Mouse (Mus musculus) midbrain, embryonic 14.5 days (tissue): ENCODE results near the gene Cyp1a2. TPM values are rescaled to one million over a fixed set of nuclear protein-coding genes. Genes with fewer than 3 reads are reported as not detected.

Experiments used
- ATAC-seq: fragments of 200-750 bp; cut with Nextera tagmentation; 2 replicates; pipeline ENCODE4 v1.8.0; 2017; ENCODE audit warnings: moderate number of reproducible peaks, moderate library complexity; ENCODE audit not compliant: low FRiP score, low TSS enrichment
- DNase-seq: peaks from one replicate; pipeline ENCODE4 v3.0.0-alpha.2; 2015
- H3K27ac ChIP-seq: fragments of 300-500 bp; sonication (generic); replicated peaks from 2 replicates; pipeline ENCODE4 v1.5.1; 2014; ENCODE audit warnings: mild to moderate bottlenecking, low read depth, low read length, moderate library complexity
- H3K27me3 ChIP-seq: fragments of 300-500 bp; sonication (generic); 2 replicates; pipeline ENCODE4 v1.6.1; 2014; ENCODE audit warnings: low read length, control low read depth, mixed read lengths; ENCODE audit not compliant: control insufficient read depth, insufficient read depth
- H3K36me3 ChIP-seq: fragments of 300-500 bp; sonication (generic); 2 replicates; pipeline ENCODE4 v1.6.1; 2014; ENCODE audit warnings: low read length, control low read depth; ENCODE audit not compliant: control insufficient read depth, insufficient read depth
- H3K4me1 ChIP-seq: fragments of 300-500 bp; sonication (generic); 2 replicates; pipeline ENCODE4 v1.6.1; 2014; ENCODE audit warnings: mild to moderate bottlenecking, antibody characterized with exemption, low read length, control low read depth; ENCODE audit not compliant: control insufficient read depth, insufficient read depth
- H3K4me2 ChIP-seq: fragments of 300-500 bp; sonication (generic); 2 replicates; pipeline ENCODE4 v1.6.1; 2014; ENCODE audit warnings: mild to moderate bottlenecking, low read length, moderate library complexity
- H3K4me3 ChIP-seq: fragments of 300-500 bp; sonication (generic); replicated peaks from 2 replicates; pipeline ENCODE4 v1.5.1; 2014; ENCODE audit warnings: low read depth, low read length
- H3K9ac ChIP-seq: fragments of 300-500 bp; sonication (generic); replicated peaks from 2 replicates; pipeline ENCODE4 v1.6.1; 2014; ENCODE audit warnings: mild to moderate bottlenecking, low read length, moderate library complexity
- H3K9me3 ChIP-seq: fragments of 300-500 bp; sonication (generic); 2 replicates; pipeline ENCODE4 v1.6.1; 2016; ENCODE audit warnings: low read length, control low read depth, mixed read lengths; ENCODE audit not compliant: control insufficient read depth
- WGBS: fragments of 180-500 bp; shearing (Covaris S2); extraction: QIAGEN DNeasy Blood & Tissue Kit; methylation state at CpG from one replicate; pipeline ENCODE4 v1.1.7; 2014; 5-methylcytosine and 5-hydroxymethylcytosine counted together
- polyA plus RNA-seq: library from polyadenylated mRNA; unstranded; fragments of >200 nt; fragmentation: Nextera tagmentation; extraction: Ambion mirVana; gene quantifications from 2 replicates; pipeline ENCODE4 v1.2.1, GENCODE M21; 2014

The Cyp1a2 gene
- polyA plus RNA-seq, 1 experiment from 2014 or later = not detected

DNA sequence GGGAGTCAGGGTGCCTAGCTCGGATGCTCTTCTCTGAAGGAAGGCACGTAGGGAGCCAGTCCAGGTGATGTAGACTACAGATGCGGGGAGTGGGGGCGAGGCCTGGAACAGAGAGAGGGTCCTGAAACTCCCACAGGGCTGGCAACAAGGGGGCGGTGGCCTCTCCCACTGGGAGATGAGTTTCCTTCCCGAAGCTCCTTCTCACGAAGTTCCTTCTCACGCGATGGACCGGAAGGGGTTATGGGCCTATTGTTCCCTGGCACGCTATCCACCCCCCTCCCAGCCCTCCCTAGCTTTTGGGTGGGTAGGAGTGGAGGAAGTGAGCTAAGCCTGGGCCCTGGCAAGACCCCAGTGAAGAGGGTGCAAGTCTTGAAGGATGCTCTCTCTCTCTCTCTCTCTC, 15.7 kb downstream of the Cyp1a2 start:
- H3K36me3 ChIP-seq = no peaks in the 10 kb centered on the region
- H3K27ac ChIP-seq = no peak overlapping the region
- no peak overlapping the region for H3K4me2 ChIP-seq
- H3K27me3 ChIP-seq = no peaks in the 10 kb centered on the region
- H3K9ac ChIP-seq = no peak overlapping the region
- H3K4me3 ChIP-seq = no peak overlapping the region
- H3K4me1 ChIP-seq = no peaks in the 10 kb centered on the region
- no peak for DNase-seq
- no peak for ATAC-seq
- WGBS = 55% methylated on average over 11 of the region's 11 CpGs
- H3K9me3 ChIP-seq = no peaks in the 10 kb centered on the region

DNA sequence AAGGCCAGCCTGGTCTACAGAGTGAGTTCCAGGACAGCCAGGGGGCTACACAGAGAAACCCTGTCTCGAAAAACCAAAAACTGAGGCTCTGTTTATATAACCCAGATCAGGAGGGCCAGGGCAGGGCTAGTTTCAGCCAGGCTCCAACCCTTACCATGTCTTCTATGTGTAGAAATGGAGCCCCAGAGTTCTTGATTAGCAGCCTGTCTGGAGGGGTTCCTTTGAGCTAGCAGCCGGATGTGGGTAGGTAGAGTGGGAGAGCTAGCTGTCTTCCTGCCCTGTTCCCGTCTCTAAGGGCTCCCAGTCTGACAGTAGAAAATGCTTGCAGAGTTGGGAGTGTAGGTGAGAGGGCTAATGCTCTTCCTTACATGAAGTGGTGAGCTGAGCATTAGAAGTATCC, 16.4 kb downstream of the Cyp1a2 start:
- Histone ChIP-seq H3K36me3 (no peaks in the 10 kb centered on the region), H3K9me3 (no peaks in the 10 kb centered on the region), H3K27me3 (no peaks in the 10 kb centered on the region), H3K4me1 (no peaks in the 10 kb centered on the region), H3K4me3 (no peak overlapping the region), H3K27ac (no peak overlapping the region), H3K4me2 (no peak overlapping the region), H3K9ac (no peak overlapping the region)
- no peak for ATAC-seq
- no peak for DNase-seq
- WGBS = 76% methylated on average over 3 of the region's 3 CpGs

DNA sequence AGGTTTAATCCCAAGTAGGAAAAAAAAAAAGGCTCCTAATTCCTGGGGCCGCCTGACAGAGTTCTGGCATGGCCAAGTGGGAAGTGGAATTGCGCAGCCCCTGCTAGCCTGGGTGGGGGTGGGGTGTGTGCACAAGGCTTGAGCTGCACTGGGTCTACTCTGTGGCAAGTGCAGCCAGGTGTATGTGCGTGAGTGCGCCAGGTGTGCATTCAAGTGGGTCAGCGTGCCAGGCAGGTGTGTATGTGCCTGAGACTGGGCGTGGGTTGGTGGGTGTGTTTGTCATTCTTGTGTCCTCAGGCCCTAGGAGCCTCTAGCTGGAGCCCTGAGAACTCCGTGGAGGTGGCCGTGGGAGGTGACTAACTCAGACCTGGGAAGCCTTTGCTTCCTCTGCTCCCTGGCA, 17.0 kb downstream of the Cyp1a2 start:
- H3K36me3 ChIP-seq = no peaks in the 10 kb centered on the region
- no peaks in the 10 kb centered on the region for H3K9me3 ChIP-seq
- H3K4me2 ChIP-seq = no peak overlapping the region
- H3K4me3 ChIP-seq = no peak overlapping the region
- H3K27me3 ChIP-seq = no peaks in the 10 kb centered on the region
- ATAC-seq (no peak), DNase-seq (no peak)
- no peaks in the 10 kb centered on the region for H3K4me1 ChIP-seq
- WGBS = 85% methylated on average over 8 of the region's 8 CpGs
- no peak overlapping the region for H3K9ac ChIP-seq
- no peak overlapping the region for H3K27ac ChIP-seq

DNA sequence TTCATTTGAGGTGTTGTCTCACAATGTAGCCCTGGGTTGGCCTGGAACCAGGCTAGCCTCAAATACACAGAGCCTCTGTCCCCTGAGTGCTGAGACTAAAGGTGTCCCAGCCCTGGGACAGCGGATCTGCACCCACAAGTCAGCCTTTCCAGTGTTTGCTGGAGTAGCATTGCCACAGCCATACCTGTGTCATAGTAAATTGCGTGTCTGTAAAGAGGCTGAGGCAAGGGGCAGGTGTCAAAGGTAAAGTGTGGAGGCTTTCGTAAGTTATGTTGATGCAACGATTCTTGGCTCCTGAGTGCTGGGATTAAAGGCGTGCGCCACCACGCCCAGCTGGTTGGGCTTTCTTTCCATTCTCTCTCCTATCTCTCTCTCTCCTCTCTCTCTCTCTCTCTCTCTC, 18.9 kb downstream of the Cyp1a2 start:
- H3K4me2 ChIP-seq = no peak overlapping the region

DNA sequence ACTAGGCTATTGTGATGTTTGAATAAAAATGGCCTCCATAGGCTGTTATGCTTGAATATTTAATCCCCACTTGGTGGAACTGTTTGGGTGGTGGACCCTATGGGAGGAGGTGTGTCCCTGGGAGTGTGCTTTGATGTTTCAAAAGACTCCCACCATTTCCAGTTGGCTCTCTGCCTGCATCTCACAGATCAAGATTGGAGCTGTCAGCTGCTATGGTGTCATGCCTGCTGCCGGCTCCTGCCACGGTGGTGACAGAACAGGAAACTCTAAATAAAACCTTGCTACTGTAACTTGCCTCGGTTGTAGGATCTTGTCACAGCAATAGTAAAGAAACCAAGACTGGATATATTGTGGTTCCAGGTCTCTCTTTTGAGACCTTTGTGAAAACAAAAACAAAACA, 22.0 kb downstream of the Cyp1a2 start:
- 83% methylated on average over 3 of the region's 3 CpGs for WGBS
- H3K36me3 ChIP-seq = no peaks in the 10 kb centered on the region
- DNase-seq (no peak), ATAC-seq (no peak)
- H3K4me1 ChIP-seq = no peaks in the 10 kb centered on the region
- H3K27ac ChIP-seq = no peak overlapping the region
- H3K27me3 ChIP-seq = no peaks in the 10 kb centered on the region
- H3K4me2 ChIP-seq = no peak overlapping the region
- no peak overlapping the region for H3K9ac ChIP-seq
- no peak overlapping the region for H3K4me3 ChIP-seq
- no peaks in the 10 kb centered on the region for H3K9me3 ChIP-seq

More for the DNA sequence above, 18.9 kb downstream of the Cyp1a2 start:
- Histone ChIP-seq H3K4me1 (no peaks in the 10 kb centered on the region), H3K27ac (no peak overlapping the region), H3K36me3 (no peaks in the 10 kb centered on the region), H3K9me3 (no peaks in the 10 kb centered on the region), H3K27me3 (no peaks in the 10 kb centered on the region), H3K9ac (no peak overlapping the region), H3K4me3 (no peak overlapping the region)
- DNase-seq = no peak
- WGBS = 65% methylated on average over 7 of the region's 7 CpGs
- ATAC-seq = no peak

DNA sequence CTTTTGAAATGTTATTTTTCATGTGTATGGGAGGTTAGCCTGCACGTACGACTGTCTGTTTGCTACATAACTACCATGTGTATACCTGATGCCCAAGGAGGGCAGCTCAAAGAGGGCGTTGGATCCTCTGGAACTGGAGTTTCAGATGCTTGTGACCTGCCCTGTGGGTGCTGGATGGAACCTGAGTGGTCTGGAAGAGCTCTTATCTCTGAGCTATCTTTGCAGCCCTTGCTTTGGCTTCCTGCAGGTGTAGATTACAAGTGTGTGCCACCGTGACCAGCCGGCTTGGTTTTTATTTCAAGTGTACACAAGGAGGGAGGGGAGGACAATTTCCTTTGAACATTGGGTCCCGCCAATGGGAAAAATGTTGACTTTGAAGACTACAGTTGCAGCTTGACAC, 23.0 kb downstream of the Cyp1a2 start:
- no peak overlapping the region for H3K27ac ChIP-seq
- H3K4me3 ChIP-seq = no peak overlapping the region
- H3K4me2 ChIP-seq = no peak overlapping the region
- H3K4me1 ChIP-seq = no peaks in the 10 kb centered on the region
- H3K27me3 ChIP-seq = no peaks in the 10 kb centered on the region
- no peak overlapping the region for H3K9ac ChIP-seq
- no peak for DNase-seq
- 87% methylated on average over 6 of the region's 6 CpGs for WGBS
- H3K36me3 ChIP-seq = no peaks in the 10 kb centered on the region
- no peak for ATAC-seq
- H3K9me3 ChIP-seq = no peaks in the 10 kb centered on the region

DNA sequence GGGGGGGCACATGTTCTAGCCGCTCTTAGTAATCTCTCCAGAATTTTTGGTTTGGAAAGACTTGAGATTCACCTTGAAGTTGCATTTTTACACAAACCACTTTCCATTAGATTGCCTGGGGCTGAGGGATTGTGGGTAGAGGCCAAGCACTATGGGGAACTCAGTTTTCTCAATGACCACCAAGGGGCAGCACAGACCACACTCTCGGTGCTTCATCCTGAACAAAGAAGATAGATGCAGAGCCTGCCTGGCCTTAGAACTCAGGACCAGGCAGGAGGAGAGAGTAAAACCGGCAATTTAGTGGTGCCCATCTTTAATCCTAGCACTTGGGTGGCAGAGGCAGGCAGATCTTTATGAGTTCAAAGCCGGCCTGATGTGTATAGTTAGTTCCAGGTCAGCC, 23.7 kb downstream of the Cyp1a2 start:
- 25% methylated on average over 4 of the region's 4 CpGs for WGBS
- Histone ChIP-seq H3K27me3 (0 out of 2 replicates have a peak, but pooled peaks cover 2% of the 10 kb centered on the region), H3K4me3 (no peak overlapping the region), H3K9me3 (no peaks in the 10 kb centered on the region), H3K4me2 (no peak overlapping the region), H3K27ac (no peak overlapping the region), H3K4me1 (no peaks in the 10 kb centered on the region), H3K36me3 (no peaks in the 10 kb centered on the region), H3K9ac (no peak overlapping the region)
- no peak for ATAC-seq
- DNase-seq = peak; percentile 83

DNA sequence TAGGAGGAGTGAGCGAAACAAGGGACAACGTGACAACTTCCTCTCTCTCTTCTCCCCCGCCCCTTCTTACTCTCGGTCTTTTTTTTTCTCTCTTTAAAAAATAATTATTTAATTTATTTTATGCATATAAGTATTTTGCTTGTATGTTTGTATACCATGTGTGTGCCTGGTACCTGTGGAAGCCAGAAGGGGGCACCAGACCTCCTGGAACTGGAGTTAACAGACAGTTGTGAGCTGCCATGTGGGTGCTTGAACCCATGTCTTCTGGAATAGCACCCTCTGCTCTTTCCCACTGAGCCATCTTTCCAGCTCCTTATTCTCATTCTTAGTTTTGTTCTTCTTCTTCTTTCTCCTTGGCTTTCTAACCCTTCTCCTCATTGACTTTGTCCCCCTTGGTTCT, 24.5 kb downstream of the Cyp1a2 start:
- Histone ChIP-seq H3K9ac (no peak overlapping the region), H3K4me3 (no peak overlapping the region), H3K27me3 (0 out of 2 replicates have a peak, but pooled peaks cover 5% of the 10 kb centered on the region), H3K27ac (no peak overlapping the region), H3K4me1 (no peaks in the 10 kb centered on the region), H3K4me2 (no peak overlapping the region), H3K9me3 (no peaks in the 10 kb centered on the region), H3K36me3 (no peaks in the 10 kb centered on the region)
- no peak for ATAC-seq
- DNase-seq = no peak
- WGBS = 87% methylated on average over 4 of the region's 4 CpGs

DNA sequence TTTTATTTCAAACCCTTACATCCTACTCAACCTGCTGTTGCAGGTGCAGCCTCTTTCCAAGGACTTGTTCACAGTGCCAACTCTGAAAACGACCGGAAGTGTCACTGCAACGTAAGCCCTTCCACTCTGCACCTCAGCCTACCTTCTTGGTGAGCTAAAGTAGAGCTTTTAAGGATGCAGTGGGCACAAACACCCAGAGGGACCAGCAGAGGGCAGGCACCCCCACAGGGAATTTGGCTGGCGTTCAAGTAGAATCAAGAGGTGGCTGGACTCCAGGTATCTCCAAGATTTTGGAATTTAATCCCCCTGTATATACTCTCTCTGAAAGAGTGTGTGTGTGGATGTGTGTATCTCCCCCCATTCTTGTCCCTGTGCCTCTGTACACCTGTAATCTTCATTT, 25.7 kb downstream of the Cyp1a2 start:
- no peaks in the 10 kb centered on the region for H3K36me3 ChIP-seq
- ATAC-seq (no peak), DNase-seq (no peak)
- peaks cover 2% of the 10 kb centered on the region; the same call in 1 of the 2 replicates for H3K4me1 ChIP-seq
- 0 out of 2 replicates have a peak, but pooled peaks cover 5% of the 10 kb centered on the region for H3K27me3 ChIP-seq
- no peak overlapping the region for H3K4me3 ChIP-seq
- H3K27ac ChIP-seq = no peak overlapping the region
- no peak overlapping the region for H3K4me2 ChIP-seq
- H3K9ac ChIP-seq = no peak overlapping the region
- WGBS = 58% methylated on average over 4 of the region's 4 CpGs
- H3K9me3 ChIP-seq = no peaks in the 10 kb centered on the region
